Mouse (Mus musculus) lung, embryonic 16.5 days (tissue): ENCODE measurements around the gene Ccdc3. TPM values are rescaled to one million over a fixed set of nuclear protein-coding genes. Genes with fewer than 3 reads are reported as not detected.

ENCODE experiments used
- ATAC-seq: fragments of 200-750 bp; cut with Nextera tagmentation; 2 replicates; pipeline ENCODE4 v1.8.0; 2017; ENCODE audit warnings: low read depth, mild to moderate bottlenecking, moderate library complexity
- H3K27ac ChIP-seq: fragments of 300-500 bp; sonication (generic); 2 replicates; pipeline ENCODE4 v1.5.1; 2014; ENCODE audit warnings: mild to moderate bottlenecking, control low read depth, low read length
- H3K27me3 ChIP-seq: fragments of 300-500 bp; sonication (generic); 2 replicates; pipeline ENCODE4 v1.6.1; 2014; ENCODE audit warnings: low read depth, low read length, mixed read lengths; ENCODE audit not compliant: control insufficient read depth, insufficient read depth
- H3K36me3 ChIP-seq: fragments of 300-500 bp; sonication (generic); 2 replicates; pipeline ENCODE4 v1.6.1; 2014; ENCODE audit warnings: low read length; ENCODE audit not compliant: control insufficient read depth, insufficient read depth
- H3K4me1 ChIP-seq: fragments of 300-500 bp; sonication (generic); replicated peaks from 2 replicates; pipeline ENCODE4 v1.6.1; 2014; ENCODE audit warnings: low read length, mixed read lengths; ENCODE audit not compliant: control insufficient read depth, insufficient read depth
- H3K4me2 ChIP-seq: fragments of 300-500 bp; sonication (generic); 2 replicates; pipeline ENCODE4 v1.6.1; 2014; ENCODE audit warnings: low read depth, low read length, control low read depth
- H3K4me3 ChIP-seq: fragments of 300-500 bp; sonication (generic); 2 replicates; pipeline ENCODE4 v1.5.1; 2014; ENCODE audit warnings: mild to moderate bottlenecking, low read length, control low read depth
- H3K9ac ChIP-seq: fragments of 300-500 bp; sonication (generic); 2 replicates; pipeline ENCODE4 v1.6.1; 2014; ENCODE audit warnings: low read length, control low read depth
- H3K9me3 ChIP-seq: fragments of 300-500 bp; sonication (generic); 2 replicates; pipeline ENCODE4 v1.6.1; 2016; ENCODE audit warnings: low read length; ENCODE audit not compliant: control insufficient read depth
- WGBS: fragments of 180-500 bp; shearing (Covaris S2); extraction: QIAGEN DNeasy Blood & Tissue Kit; methylation state at CpG from one replicate; pipeline ENCODE4 v1.1.7; 2014; 5-methylcytosine and 5-hydroxymethylcytosine counted together
- polyA plus RNA-seq: library from polyadenylated mRNA; unstranded; fragments of >200 nt; fragmentation: Nextera tagmentation; extraction: Ambion mirVana; gene quantifications from 2 replicates; pipeline ENCODE4 v1.2.1, GENCODE M21; 2015

The Ccdc3 gene
- polyA plus RNA-seq, 1 experiment from 2014 or later = 1.9 TPM

GRCm38 (mm10) chr2:5114386-5114785 lies 23.2 kb upstream of the Ccdc3 start:
- WGBS = 92% methylated on average over 8 of the region's 8 CpGs

DNA sequence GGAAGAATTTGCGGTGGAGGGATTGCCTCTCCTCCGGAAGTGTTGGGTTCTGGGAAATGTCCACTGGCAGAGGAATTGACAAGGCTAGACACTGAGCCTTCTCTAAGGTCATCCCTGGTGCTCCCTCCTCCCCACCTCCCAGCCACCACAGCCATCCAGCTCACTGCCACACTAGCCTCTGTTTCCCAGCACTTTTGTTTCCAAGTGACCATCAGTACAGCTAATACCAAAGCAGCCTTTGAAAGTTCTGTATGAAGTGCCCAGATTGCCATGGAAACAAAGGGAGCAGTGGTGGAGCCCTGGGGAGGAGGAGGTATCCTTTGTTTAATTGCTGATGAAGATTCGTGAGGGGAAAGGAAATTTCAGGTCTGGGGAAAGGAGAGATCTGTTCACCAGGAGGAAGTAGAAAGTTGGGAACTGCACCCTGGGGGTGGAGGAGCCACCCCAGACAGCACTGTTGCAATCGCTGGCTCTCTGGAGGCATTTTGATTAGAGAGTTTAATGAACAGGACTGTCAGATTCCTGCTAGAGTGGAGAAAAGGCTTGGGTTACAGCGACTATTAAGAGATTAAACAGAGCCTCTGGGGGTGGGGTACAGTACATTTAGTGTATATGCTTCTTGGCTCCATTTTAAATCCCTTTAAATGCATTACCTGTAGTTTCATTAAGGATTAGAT lies 20.6 kb upstream of the Ccdc3 start:
- no peaks in the 10 kb centered on the region for H3K36me3 ChIP-seq
- H3K4me1 ChIP-seq = peaks cover 7% of the 10 kb centered on the region
- 37% methylated on average over 5 of the region's 5 CpGs for WGBS
- H3K9ac ChIP-seq = no peak overlapping the region
- no peak for ATAC-seq
- no peaks in the 10 kb centered on the region for H3K9me3 ChIP-seq
- no peaks in the 10 kb centered on the region for H3K27me3 ChIP-seq
- H3K27ac ChIP-seq = no peak overlapping the region
- no peak overlapping the region for H3K4me2 ChIP-seq
- H3K4me3 ChIP-seq = no peak overlapping the region

More at GRCm38 (mm10) chr2:5114386-5114785, 23.2 kb upstream of the Ccdc3 start:
- H3K27ac ChIP-seq = no peak overlapping the region
- H3K9ac ChIP-seq = no peak overlapping the region
- H3K4me2 ChIP-seq = no peak overlapping the region
- H3K4me1 ChIP-seq = peaks cover 7% of the 10 kb centered on the region
- H3K36me3 ChIP-seq = no peaks in the 10 kb centered on the region
- ATAC-seq = no peak
- no peak overlapping the region for H3K4me3 ChIP-seq
- H3K9me3 ChIP-seq = no peaks in the 10 kb centered on the region
- H3K27me3 ChIP-seq = no peaks in the 10 kb centered on the region

GRCm38 (mm10) chr2:5125506-5125905 lies 12.1 kb upstream of the Ccdc3 start:
- Histone ChIP-seq H3K4me3 (no peak overlapping the region), H3K27ac (no peak overlapping the region), H3K4me1 (peaks cover 5% of the 10 kb centered on the region; the same call in 1 of the 2 replicates), H3K9ac (no peak overlapping the region), H3K9me3 (no peaks in the 10 kb centered on the region), H3K27me3 (no peaks in the 10 kb centered on the region), H3K36me3 (no peaks in the 10 kb centered on the region), H3K4me2 (no peak overlapping the region)
- 0 out of 2 replicates have a peak, but pooled peaks have one; percentile 36 for ATAC-seq
- 13% methylated on average over 6 of the region's 6 CpGs for WGBS

- no peak for ATAC-seq
Measured at GRCm38 (mm10) chr2:5127369-5127768, 10.2 kb upstream of the Ccdc3 start.

DNA sequence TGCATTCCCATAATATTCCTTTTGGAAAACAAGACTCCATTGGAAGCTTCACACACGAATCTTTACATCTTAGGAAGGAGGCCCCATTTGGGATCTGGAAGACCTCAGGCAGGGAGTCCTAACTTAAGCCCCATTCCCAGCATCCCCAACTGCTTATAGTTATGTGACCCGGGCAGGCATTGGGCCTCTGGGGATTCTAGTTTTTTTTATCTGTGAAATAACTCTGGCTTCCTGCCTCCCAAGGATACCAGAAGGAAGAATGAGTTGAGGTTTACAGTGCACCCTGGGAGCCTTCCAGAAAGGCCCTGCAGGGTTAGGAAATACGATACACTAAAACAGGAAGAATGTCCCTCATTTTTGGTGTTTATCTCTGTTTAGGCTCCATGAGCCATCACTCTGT lies 8.5 kb upstream of the Ccdc3 start:
- peak; percentile 62 for ATAC-seq
- no peaks in the 10 kb centered on the region for H3K9me3 ChIP-seq
- peak overlapping the region; percentile 38 for H3K27ac ChIP-seq
- no peak overlapping the region for H3K4me2 ChIP-seq
- H3K4me1 ChIP-seq = peaks cover 5% of the 10 kb centered on the region; the same call in 1 of the 2 replicates
- WGBS = 32% methylated on average over 3 of the region's 3 CpGs
- no peaks in the 10 kb centered on the region for H3K27me3 ChIP-seq
- no peak overlapping the region for H3K9ac ChIP-seq
- no peak overlapping the region for H3K4me3 ChIP-seq
- H3K36me3 ChIP-seq = no peaks in the 10 kb centered on the region

More at GRCm38 (mm10) chr2:5127369-5127768, 10.2 kb upstream of the Ccdc3 start:
- no peak overlapping the region for H3K4me2 ChIP-seq
- no peak overlapping the region for H3K4me3 ChIP-seq
- H3K27ac ChIP-seq = no peak overlapping the region
- H3K4me1 ChIP-seq = peaks cover 5% of the 10 kb centered on the region; the same call in 1 of the 2 replicates
- H3K9me3 ChIP-seq = no peaks in the 10 kb centered on the region
- no peak overlapping the region for H3K9ac ChIP-seq
- WGBS = 66% methylated on average over 5 of the region's 5 CpGs
- no peaks in the 10 kb centered on the region for H3K27me3 ChIP-seq
- no peaks in the 10 kb centered on the region for H3K36me3 ChIP-seq

- Histone ChIP-seq H3K4me3 (no peak overlapping the region), H3K36me3 (no peaks in the 10 kb centered on the region), H3K9ac (no peak overlapping the region), H3K4me1 (peaks cover 5% of the 10 kb centered on the region; the same call in 1 of the 2 replicates), H3K9me3 (no peaks in the 10 kb centered on the region), H3K27me3 (peaks cover 9% of the 10 kb centered on the region), H3K4me2 (no peak overlapping the region), H3K27ac (no peak overlapping the region)
- 73% methylated on average over 4 of the region's 4 CpGs for whole genome bisulfite sequencing
- no peak for ATAC-seq
Measured at GRCm38 (mm10) chr2:5132046-5132445, 5.5 kb upstream of the Ccdc3 start.

DNA sequence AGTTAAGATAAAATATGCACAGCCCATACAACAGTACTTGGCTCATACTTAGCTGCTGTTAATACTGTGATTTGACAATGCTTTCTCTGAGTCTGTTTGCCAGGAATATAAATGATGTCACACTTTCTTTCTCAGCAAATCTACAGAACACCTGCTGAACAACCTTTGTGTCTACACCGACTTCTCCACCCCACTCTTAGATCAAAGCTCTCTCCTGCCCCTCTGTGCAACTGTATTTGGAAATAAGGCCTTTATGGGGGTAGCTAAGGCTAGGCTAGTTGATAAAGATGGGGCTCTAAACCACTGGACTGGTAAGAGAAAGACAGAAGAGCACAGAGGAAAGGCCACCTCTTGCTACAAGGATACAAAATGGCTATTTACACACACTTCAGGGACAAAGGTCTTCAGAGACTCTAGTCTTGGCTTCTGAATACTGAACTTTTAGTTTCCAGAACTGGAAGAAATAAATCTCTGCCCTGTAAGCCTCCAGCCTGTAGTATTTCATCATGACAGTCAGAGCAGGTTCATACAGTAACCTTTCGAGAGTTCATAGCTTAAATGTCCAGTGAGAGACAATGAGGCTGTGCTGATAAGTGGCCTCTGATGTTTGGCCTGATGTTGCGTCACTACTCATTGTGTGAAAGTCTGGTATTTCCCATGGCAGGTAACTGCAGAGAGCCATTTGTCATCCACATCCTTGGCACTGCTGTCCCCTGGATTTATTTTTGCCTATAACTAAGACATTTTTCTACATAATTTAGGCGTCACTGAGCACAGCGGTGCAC lies 2.4 kb upstream of the Ccdc3 start:
- Histone ChIP-seq H3K4me2 (no peak overlapping the region), H3K27me3 (peaks cover 32% of the 10 kb centered on the region)

DNA sequence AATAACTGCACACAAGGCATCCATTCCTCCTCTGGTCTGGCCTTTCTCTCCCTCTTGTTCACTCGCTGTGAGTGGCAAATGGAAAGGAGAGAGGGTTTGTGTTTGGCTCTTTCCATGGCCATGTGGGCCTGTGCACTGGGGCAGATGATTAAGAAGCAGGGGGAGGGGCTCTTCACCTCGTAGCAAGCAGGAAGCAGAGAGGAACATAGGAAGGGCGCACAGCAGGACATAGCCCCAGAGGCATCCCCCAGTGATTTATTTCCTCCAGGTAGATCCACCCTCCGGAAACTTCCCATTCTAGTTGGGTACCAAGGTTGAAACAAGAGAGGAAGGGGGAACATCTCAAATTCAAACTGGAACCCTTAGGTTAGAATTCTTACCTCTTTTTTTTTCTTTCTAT lies 2.4 kb downstream of the Ccdc3 start:
- 60% methylated on average over 4 of the region's 4 CpGs for WGBS
- Histone ChIP-seq H3K4me1 (no peaks in the 10 kb centered on the region; the same call in 1 of the 2 replicates), H3K27me3 (peaks cover 32% of the 10 kb centered on the region), H3K4me2 (no peak overlapping the region), H3K4me3 (no peak overlapping the region), H3K36me3 (no peaks in the 10 kb centered on the region), H3K9me3 (no peaks in the 10 kb centered on the region), H3K9ac (no peak overlapping the region), H3K27ac (no peak overlapping the region)
- no peak for ATAC-seq

More for the DNA sequence above, 2.4 kb upstream of the Ccdc3 start:
- 55% methylated on average over 5 of the region's 5 CpGs for WGBS
- Histone ChIP-seq H3K9me3 (no peaks in the 10 kb centered on the region), H3K9ac (no peak overlapping the region), H3K27ac (no peak overlapping the region), H3K36me3 (no peaks in the 10 kb centered on the region), H3K4me3 (no peak overlapping the region), H3K4me1 (no peaks in the 10 kb centered on the region; the same call in 1 of the 2 replicates)
- no peak for ATAC-seq

GRCm38 (mm10) chr2:5144446-5144845 lies 6.9 kb downstream of the Ccdc3 start:
- WGBS = 34% methylated on average over 6 of the region's 6 CpGs
- Histone ChIP-seq H3K9ac (no peak overlapping the region), H3K4me2 (no peak overlapping the region), H3K36me3 (no peaks in the 10 kb centered on the region), H3K4me3 (no peak overlapping the region), H3K27ac (no peak overlapping the region), H3K27me3 (no peaks in the 10 kb centered on the region; the same call in 1 of the 2 replicates), H3K9me3 (no peaks in the 10 kb centered on the region), H3K4me1 (0 out of 2 replicates have a peak, but pooled peaks cover 2% of the 10 kb centered on the region)
- ATAC-seq = no peak
